Mouse (Mus musculus) forebrain, embryonic 14.5 days (tissue): ENCODE results near the gene Hectd2. TPM values are rescaled to one million over a fixed set of nuclear protein-coding genes. Genes with fewer than 3 reads are reported as not detected.

Experiments used
- ATAC-seq: fragments of 200-750 bp; cut with Nextera tagmentation; 2 replicates; pipeline ENCODE4 v1.8.0; 2017; ENCODE audit warnings: mild to moderate bottlenecking, moderate library complexity
- DNase-seq: peaks from one replicate; pipeline ENCODE4 v3.0.0-alpha.2; 2015; ENCODE audit warnings: low spot score
- H3K27ac ChIP-seq: fragments of 300-500 bp; sonication (generic); 2 replicates; pipeline ENCODE4 v1.5.1; 2014; ENCODE audit warnings: low read depth, mild to moderate bottlenecking, control low read depth, low read length, moderate library complexity
- H3K27me3 ChIP-seq: fragments of 300-500 bp; sonication (generic); replicated peaks from 2 replicates; pipeline ENCODE4 v1.6.1; 2014; ENCODE audit warnings: low read length, control low read depth, mixed read lengths; ENCODE audit not compliant: control insufficient read depth, insufficient read depth
- H3K36me3 ChIP-seq: fragments of 300-500 bp; sonication (generic); 2 replicates; pipeline ENCODE4 v1.6.1; 2014; ENCODE audit warnings: low read length, control low read depth; ENCODE audit not compliant: control insufficient read depth, insufficient read depth
- H3K4me1 ChIP-seq: fragments of 300-500 bp; sonication (generic); 2 replicates; pipeline ENCODE4 v1.6.1; 2014; ENCODE audit warnings: antibody characterized with exemption, low read length, control low read depth; ENCODE audit not compliant: control insufficient read depth, insufficient read depth
- H3K4me2 ChIP-seq: fragments of 300-500 bp; sonication (generic); 2 replicates; pipeline ENCODE4 v1.6.1; 2014; ENCODE audit warnings: mild to moderate bottlenecking, control low read depth, low read length
- H3K4me3 ChIP-seq: fragments of 300-500 bp; sonication (generic); 2 replicates; pipeline ENCODE4 v1.5.1; 2014; ENCODE audit warnings: low read depth, low read length, control low read depth
- H3K9ac ChIP-seq: fragments of 300-500 bp; sonication (generic); 2 replicates; pipeline ENCODE4 v1.6.1; 2014; ENCODE audit warnings: mild to moderate bottlenecking, low read length, control low read depth, moderate library complexity
- H3K9me3 ChIP-seq: fragments of 300-500 bp; sonication (generic); replicated peaks from 2 replicates; pipeline ENCODE4 v1.6.1; 2016; ENCODE audit warnings: low read length, control low read depth, mixed read lengths; ENCODE audit not compliant: control insufficient read depth
- WGBS: fragments of 180-500 bp; shearing (Covaris S2); extraction: QIAGEN DNeasy Blood & Tissue Kit; methylation state at CpG from one replicate; pipeline ENCODE4 v1.1.7; 2014; 5-methylcytosine and 5-hydroxymethylcytosine counted together
- polyA plus RNA-seq: library from polyadenylated mRNA; unstranded; fragments of >200 nt; fragmentation: Nextera tagmentation; extraction: Ambion mirVana; gene quantifications from 2 replicates; pipeline ENCODE4 v1.2.1, GENCODE M21; 2014

The Hectd2 gene
- polyA plus RNA-seq, 1 experiment from 2014 or later: 14.5 TPM

DNA sequence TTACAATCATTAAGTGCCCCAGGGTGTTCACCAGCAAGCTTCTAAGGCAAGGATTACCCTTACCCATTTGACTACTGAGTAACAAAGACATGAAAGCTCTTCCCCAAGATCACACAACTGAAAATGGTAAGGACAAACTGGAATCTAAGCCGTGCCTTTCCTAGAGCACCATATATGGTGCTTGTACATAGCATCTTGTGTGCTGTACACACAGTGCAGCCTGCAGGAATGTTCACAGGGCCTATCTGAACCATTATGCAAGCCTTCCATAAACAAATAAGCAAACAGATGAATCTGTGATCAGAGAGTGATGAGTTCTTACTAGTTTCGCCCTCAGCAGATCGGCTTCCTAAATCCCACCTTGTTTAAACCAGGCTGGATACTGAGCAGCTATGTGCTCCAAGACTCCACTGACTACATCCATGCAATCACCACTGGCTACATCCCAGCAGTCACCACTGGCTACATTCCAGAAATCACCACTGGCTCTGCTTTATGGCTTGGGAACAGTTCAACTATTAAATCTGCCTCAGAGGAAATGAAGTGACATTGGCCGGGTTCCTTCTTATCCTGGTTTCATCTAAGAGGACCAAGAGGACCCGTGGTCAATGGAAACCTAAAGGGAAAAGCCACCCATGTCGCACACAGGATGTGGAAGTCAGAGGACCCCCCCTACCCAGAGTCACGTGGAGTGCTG, 91.8 kb downstream of the Hectd2 start:
- H3K4me2 ChIP-seq: no peak overlapping the region
- H3K4me1 ChIP-seq: no peaks in the 10 kb centered on the region
- DNase-seq: no peak
- no peak overlapping the region for H3K27ac ChIP-seq
- H3K9ac ChIP-seq: no peak overlapping the region
- H3K27me3 ChIP-seq: no peaks in the 10 kb centered on the region
- H3K36me3 ChIP-seq: no peaks in the 10 kb centered on the region
- no peak for ATAC-seq
- no peaks in the 10 kb centered on the region for H3K9me3 ChIP-seq
- H3K4me3 ChIP-seq: no peak overlapping the region
- WGBS: 90% methylated on average over 7 of the region's 7 CpGs

- no peak overlapping the region for H3K4me3 ChIP-seq
- H3K36me3 ChIP-seq: no peaks in the 10 kb centered on the region
- no peak for DNase-seq
- no peak overlapping the region for H3K9ac ChIP-seq
- H3K4me1 ChIP-seq: no peaks in the 10 kb centered on the region
- WGBS: 73% methylated on average over 1 of the region's 1 CpGs
- ATAC-seq: no peak
- no peaks in the 10 kb centered on the region for H3K9me3 ChIP-seq
- no peak overlapping the region for H3K4me2 ChIP-seq
- H3K27me3 ChIP-seq: no peaks in the 10 kb centered on the region
- H3K27ac ChIP-seq: no peak overlapping the region
Measured at GRCm38 (mm10) chr19:36652686-36653085, 98.2 kb downstream of the Hectd2 start.

DNA sequence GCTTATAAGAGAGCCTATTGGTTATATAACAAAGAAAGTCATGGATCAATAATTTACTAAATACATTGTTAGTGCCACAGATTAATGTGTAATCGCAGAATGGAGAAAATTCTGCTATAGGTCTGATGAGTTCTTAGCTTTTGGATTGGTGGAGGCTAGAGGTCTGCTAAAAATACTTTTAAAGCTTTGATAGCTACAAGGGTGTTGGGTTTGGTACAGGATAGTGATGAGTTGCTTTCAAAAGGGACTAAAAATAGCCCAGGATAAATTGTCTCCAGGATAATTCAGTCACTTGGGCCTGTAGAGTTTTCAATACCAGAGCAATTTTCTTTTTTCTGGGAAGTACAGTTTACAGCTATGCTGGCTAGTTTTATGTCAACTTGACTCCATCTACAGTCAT, 108.3 kb downstream of the Hectd2 start:
- no peaks in the 10 kb centered on the region for H3K27me3 ChIP-seq
- no peak overlapping the region for H3K4me3 ChIP-seq
- H3K4me1 ChIP-seq: no peaks in the 10 kb centered on the region
- no peak overlapping the region for H3K9ac ChIP-seq
- H3K9me3 ChIP-seq: no peaks in the 10 kb centered on the region
- WGBS: 92% methylated on average over 1 of the region's 1 CpGs
- H3K4me2 ChIP-seq: no peak overlapping the region
- DNase-seq (no peak), ATAC-seq (no peak)
- H3K27ac ChIP-seq: no peak overlapping the region
- no peaks in the 10 kb centered on the region for H3K36me3 ChIP-seq

GRCm38 (mm10) chr19:36663918-36664317, 109.5 kb downstream of the Hectd2 start:
- Histone ChIP-seq H3K36me3 (no peaks in the 10 kb centered on the region), H3K27ac (no peak overlapping the region), H3K4me2 (no peak overlapping the region), H3K27me3 (no peaks in the 10 kb centered on the region), H3K9me3 (no peaks in the 10 kb centered on the region), H3K4me1 (no peaks in the 10 kb centered on the region), H3K4me3 (no peak overlapping the region), H3K9ac (no peak overlapping the region)
- no peak for ATAC-seq
- no peak for DNase-seq
- 86% methylated on average over 2 of the region's 2 CpGs for WGBS

- no peak overlapping the region for H3K4me2 ChIP-seq
- H3K4me1 ChIP-seq: no peaks in the 10 kb centered on the region
- DNase-seq (no peak), ATAC-seq (no peak)
- no peak overlapping the region for H3K27ac ChIP-seq
- no peaks in the 10 kb centered on the region for H3K36me3 ChIP-seq
- H3K9ac ChIP-seq: no peak overlapping the region
- no peak overlapping the region for H3K4me3 ChIP-seq
- no peaks in the 10 kb centered on the region for H3K9me3 ChIP-seq
- WGBS: 67% methylated on average over 6 of the region's 6 CpGs
- no peaks in the 10 kb centered on the region for H3K27me3 ChIP-seq
Measured at GRCm38 (mm10) chr19:36664417-36664816, 110.0 kb downstream of the Hectd2 start.

DNA sequence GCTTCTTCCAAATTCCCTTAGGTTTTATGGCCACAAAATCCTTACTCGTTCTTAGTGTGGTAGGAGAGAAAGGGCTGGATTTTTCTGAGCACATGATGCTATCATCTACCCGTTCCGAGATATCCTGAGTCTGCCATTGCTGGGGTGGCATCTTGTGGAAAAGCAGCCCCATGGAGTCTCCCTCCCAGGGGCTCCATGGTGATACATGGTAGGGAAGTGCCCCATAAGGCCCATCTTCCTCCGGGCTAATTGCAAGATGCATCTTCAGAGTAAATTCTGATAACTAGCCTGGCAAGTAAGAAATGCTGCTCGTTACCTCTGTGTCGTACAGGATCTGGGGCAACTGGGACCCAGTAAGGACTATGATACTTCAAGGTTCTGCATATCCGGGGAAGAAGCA, 110.8 kb downstream of the Hectd2 start:
- Histone ChIP-seq H3K27me3 (no peaks in the 10 kb centered on the region), H3K4me2 (no peak overlapping the region), H3K4me1 (peaks cover 4% of the 10 kb centered on the region; the same call in 1 of the 2 replicates), H3K36me3 (no peaks in the 10 kb centered on the region), H3K9me3 (no peaks in the 10 kb centered on the region), H3K9ac (no peak overlapping the region), H3K27ac (no peak overlapping the region), H3K4me3 (no peak overlapping the region)
- WGBS: 89% methylated on average over 7 of the region's 7 CpGs
- DNase-seq: no peak
- ATAC-seq: no peak

DNA sequence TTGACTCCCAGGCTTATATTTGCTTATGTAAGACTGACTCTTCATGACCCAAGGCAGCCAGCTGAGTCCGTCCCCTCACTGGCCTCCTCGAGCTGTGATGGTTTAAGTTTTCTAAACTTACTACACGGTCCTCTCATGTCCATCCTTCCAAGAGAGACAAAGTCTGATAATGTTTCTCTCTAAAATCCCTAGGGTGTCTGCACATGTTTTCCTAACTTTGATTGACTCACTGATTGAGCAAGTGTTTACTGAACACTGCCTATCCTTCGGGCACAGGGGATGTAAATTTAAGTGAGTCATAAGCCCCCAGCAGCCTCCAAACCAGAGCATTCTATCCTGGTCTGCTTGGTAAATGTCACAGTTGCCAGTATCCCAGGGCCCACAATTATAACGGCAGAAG, 111.2 kb downstream of the Hectd2 start:
- no peaks in the 10 kb centered on the region for H3K27me3 ChIP-seq
- no peaks in the 10 kb centered on the region for H3K9me3 ChIP-seq
- peaks cover 4% of the 10 kb centered on the region; the same call in 1 of the 2 replicates for H3K4me1 ChIP-seq
- no peaks in the 10 kb centered on the region for H3K36me3 ChIP-seq
- WGBS: 84% methylated on average over 5 of the region's 5 CpGs
- H3K9ac ChIP-seq: no peak overlapping the region
- no peak overlapping the region for H3K4me2 ChIP-seq
- ATAC-seq: no peak
- H3K27ac ChIP-seq: no peak overlapping the region
- no peak overlapping the region for H3K4me3 ChIP-seq
- DNase-seq: no peak

DNA sequence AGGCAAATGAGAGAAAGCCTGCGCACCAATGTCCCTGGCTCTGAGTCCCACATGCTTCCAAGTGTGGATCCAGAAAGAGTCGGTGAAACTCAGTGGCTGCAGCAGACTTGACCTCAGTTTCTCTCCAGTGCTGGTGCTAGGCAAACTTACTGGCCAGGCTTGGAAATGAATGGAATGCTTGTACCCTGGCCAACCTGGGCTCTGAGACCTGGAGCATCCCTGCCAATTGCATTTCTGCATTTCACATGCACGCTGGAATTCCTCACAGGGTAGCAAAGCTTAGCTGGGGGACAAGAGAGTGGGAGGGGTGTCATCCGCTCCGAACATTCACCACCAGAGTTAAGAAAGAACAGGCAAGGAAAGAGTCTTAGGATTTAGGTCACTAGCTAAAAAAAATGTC, 112.0 kb downstream of the Hectd2 start:
- H3K27me3 ChIP-seq: no peaks in the 10 kb centered on the region
- H3K4me2 ChIP-seq: no peak overlapping the region
- WGBS: 94% methylated on average over 5 of the region's 5 CpGs
- H3K36me3 ChIP-seq: no peaks in the 10 kb centered on the region
- H3K9me3 ChIP-seq: no peaks in the 10 kb centered on the region
- H3K4me3 ChIP-seq: no peak overlapping the region
- H3K9ac ChIP-seq: no peak overlapping the region
- DNase-seq: no peak
- no peak overlapping the region for H3K27ac ChIP-seq
- peaks cover 4% of the 10 kb centered on the region; the same call in 1 of the 2 replicates for H3K4me1 ChIP-seq
- no peak for ATAC-seq

GRCm38 (mm10) chr19:36667368-36667767, 112.9 kb downstream of the Hectd2 start:
- Histone ChIP-seq H3K4me2 (no peak overlapping the region), H3K27ac (no peak overlapping the region), H3K27me3 (no peaks in the 10 kb centered on the region), H3K4me3 (no peak overlapping the region), H3K4me1 (peaks cover 4% of the 10 kb centered on the region; the same call in 1 of the 2 replicates), H3K9ac (no peak overlapping the region), H3K36me3 (no peaks in the 10 kb centered on the region), H3K9me3 (no peaks in the 10 kb centered on the region)
- 84% methylated on average over 6 of the region's 6 CpGs for WGBS
- no peak for ATAC-seq
- no peak for DNase-seq
